Mouse (Mus musculus): ENCODE results near the gene Chrd. TPM values are rescaled to one million over a fixed set of nuclear protein-coding genes. Genes with fewer than 3 reads are reported as not detected.

The Chrd gene
- total and polyA plus RNA-seq, 3 experiments = 0.05 TPM; not detected in 2

DNA sequence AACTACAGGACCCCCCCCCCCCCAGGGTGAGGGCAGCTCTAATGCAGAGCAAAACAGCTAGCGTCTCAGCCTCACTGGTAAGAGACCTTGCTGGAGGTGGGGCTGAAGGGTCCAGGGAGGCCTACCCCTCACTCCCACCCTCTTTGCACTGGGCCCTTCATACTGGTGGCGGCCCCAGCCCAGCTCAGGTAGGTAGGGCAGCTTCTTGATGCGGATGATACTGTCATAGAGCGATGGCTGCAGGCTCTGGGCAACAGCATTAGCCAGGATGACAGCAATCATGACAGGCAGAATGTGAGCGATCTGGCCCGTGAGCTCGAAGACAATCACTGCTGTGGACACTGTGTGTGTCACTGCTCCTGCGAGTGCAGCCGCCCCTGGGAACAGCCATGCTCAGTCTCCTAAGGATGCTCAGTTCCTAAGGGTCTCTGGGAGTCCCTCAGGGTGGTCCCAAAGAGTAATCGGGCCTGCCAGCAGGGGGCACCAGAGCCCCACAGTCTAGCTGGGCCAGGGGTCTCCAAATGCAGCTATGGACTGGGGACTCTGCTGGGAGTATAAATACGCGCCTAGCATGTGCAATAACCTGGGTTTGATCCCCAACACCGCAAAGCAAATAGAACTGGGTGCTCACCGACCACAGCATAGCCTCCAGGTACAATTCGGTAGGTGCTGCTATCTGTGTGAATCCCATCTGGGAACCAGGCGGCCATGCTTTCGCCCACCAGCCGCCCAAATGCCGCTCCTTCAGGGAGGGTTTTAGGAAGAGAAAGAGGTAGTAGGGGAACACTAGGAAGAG lies 23.8 kb upstream of the Chrd start:
- Histone ChIP-seq H3K4me1 (ENCODE audit: insufficient read depth, low read depth, low read length) (peaks cover 100% of the 10 kb centered on the region), H3K27me3 (ENCODE audit: insufficient read depth, low read length) (no peaks in the 10 kb centered on the region), H3K36me3 (replicated peaks) (peaks cover 98% of the 10 kb centered on the region), H3K4me3 (ENCODE audit: low read depth, low read length) (no peak overlapping the region), H3K9me3 (replicated peaks) (no peaks in the 10 kb centered on the region)
- ATAC-seq (ENCODE audit: extremely low read depth, insufficient number of reproducible peaks, low FRiP score, poor library complexity, severe bottlenecking) (no peak), DNase-seq (ENCODE audit: low spot score) (no peak)
- no peak for TF ChIP-seq TAL1 (conservative IDR thresholded peaks at IDR 0.05; ENCODE audit: low read depth, low read length)
- peak; percentile 73 for TF ChIP-seq CTCF (IDR thresholded peaks at IDR 0.05; ENCODE audit: low read depth, low read length)
- TF ChIP-seq GATA2 (IDR thresholded peaks at IDR 0.05; ENCODE audit: borderline replicate concordance, low read depth, low read length) = no peak
- TF ChIP-seq POLR2AphosphoS5 (IDR thresholded peaks at IDR 0.05; ENCODE audit: insufficient replicate concordance, low read depth, low read length) = no peak
- TF ChIP-seq GATA1 (IDR thresholded peaks at IDR 0.05; ENCODE audit: borderline replicate concordance, low read length) = no peak

DNA sequence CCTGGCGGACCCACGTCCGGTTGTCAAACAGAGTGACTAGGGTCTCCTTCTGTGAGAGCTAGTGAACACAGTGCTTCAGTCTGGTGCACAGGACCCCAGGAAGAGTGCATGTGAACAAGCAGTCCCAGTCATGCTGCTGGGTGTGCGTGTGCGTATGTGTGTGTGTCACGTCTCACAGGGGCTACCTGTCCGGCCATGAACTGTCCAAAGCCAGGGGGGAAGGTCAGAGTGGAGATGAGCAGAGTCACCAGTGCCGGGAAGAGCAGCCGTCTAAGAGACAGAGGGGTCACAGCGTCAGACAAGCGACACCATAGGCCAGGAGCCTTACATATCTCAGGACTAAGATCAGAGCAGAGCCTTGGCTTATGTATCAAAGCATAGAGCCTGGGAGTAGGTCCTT lies 22.6 kb upstream of the Chrd start:
- peak overlapping the region; percentile 24; the same call in 1 of the 2 replicates for H3K4me3 ChIP-seq (ENCODE audit: low read depth, low read length)
- DNase-seq (ENCODE audit: low spot score) (no peak), ATAC-seq (ENCODE audit: extremely low read depth, insufficient number of reproducible peaks, low FRiP score, poor library complexity, severe bottlenecking) (no peak)
- peaks cover 99% of the 10 kb centered on the region for H3K4me1 ChIP-seq (ENCODE audit: insufficient read depth, low read depth, low read length)
- H3K9me3 ChIP-seq (replicated peaks) = no peaks in the 10 kb centered on the region
- TF ChIP-seq CTCF (IDR thresholded peaks at IDR 0.05; ENCODE audit: low read depth, low read length) (no peak), POLR2AphosphoS5 (IDR thresholded peaks at IDR 0.05; ENCODE audit: insufficient replicate concordance, low read depth, low read length) (no peak), GATA1 (IDR thresholded peaks at IDR 0.05; ENCODE audit: borderline replicate concordance, low read length) (no peak), GATA2 (IDR thresholded peaks at IDR 0.05; ENCODE audit: borderline replicate concordance, low read depth, low read length) (no peak), TAL1 (conservative IDR thresholded peaks at IDR 0.05; ENCODE audit: low read depth, low read length) (no peak)
- H3K27me3 ChIP-seq (ENCODE audit: insufficient read depth, low read length) = no peaks in the 10 kb centered on the region
- peaks cover 91% of the 10 kb centered on the region for H3K36me3 ChIP-seq (replicated peaks)

DNA sequence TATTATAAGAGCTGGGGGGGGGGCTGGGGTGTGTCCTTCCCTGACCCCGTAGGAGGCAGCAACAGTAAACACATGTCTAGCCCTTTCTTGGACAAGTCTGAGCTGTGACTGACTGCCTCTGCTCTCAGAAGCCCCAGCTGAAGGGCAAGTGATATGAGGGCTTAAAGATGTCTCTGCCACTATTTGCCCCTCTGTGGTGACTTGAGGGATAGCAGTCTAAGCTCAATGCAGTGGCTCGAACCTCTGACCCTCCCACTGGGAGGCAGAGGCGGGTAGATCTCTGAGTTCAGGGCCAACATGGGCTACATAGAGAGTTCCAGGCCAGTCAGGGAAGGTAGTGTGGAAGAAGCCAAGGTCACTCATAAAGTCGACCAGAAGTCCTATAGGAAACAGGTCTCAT lies 22.1 kb upstream of the Chrd start:
- no peak for TF ChIP-seq GATA1 (IDR thresholded peaks at IDR 0.05; ENCODE audit: borderline replicate concordance, low read length)
- no peak for TF ChIP-seq TAL1 (conservative IDR thresholded peaks at IDR 0.05; ENCODE audit: low read depth, low read length)
- TF ChIP-seq POLR2AphosphoS5 (IDR thresholded peaks at IDR 0.05; ENCODE audit: insufficient replicate concordance, low read depth, low read length) = no peak
- no peak for TF ChIP-seq GATA2 (IDR thresholded peaks at IDR 0.05; ENCODE audit: borderline replicate concordance, low read depth, low read length)
- TF ChIP-seq CTCF (IDR thresholded peaks at IDR 0.05; ENCODE audit: low read depth, low read length) = 0 out of 2 replicates have a peak, but pooled peaks have one; percentile 12
- Histone ChIP-seq H3K9me3 (replicated peaks) (no peaks in the 10 kb centered on the region), H3K4me3 (ENCODE audit: low read depth, low read length) (no peak overlapping the region), H3K4me1 (ENCODE audit: insufficient read depth, low read depth, low read length) (peaks cover 98% of the 10 kb centered on the region), H3K36me3 (replicated peaks) (peaks cover 87% of the 10 kb centered on the region), H3K27me3 (ENCODE audit: insufficient read depth, low read length) (no peaks in the 10 kb centered on the region)
- no peak for DNase-seq (ENCODE audit: low spot score)
- ATAC-seq (ENCODE audit: extremely low read depth, insufficient number of reproducible peaks, low FRiP score, poor library complexity, severe bottlenecking) = no peak

DNA sequence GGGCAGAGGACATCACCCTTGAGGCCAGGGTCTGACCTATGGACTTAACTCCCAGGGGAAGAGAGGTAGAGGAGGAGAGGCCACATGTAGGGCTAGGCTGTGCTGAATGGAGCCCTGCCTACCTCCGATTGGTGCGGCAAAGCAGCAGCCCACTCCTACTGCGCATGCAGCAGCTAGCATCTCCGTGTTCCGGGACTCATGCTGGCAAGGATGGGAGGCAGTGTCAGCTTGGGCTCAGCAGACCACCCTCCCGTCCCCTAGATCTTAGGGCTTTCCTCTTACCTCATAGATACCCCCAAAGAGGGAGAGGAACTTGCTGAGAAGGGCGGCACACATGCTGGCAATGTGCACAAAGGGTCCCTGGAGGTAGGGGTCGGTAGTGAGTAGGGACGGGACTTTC lies 20.7 kb upstream of the Chrd start:
- H3K4me3 ChIP-seq (ENCODE audit: low read depth, low read length) = peak overlapping the region; percentile 87

DNA sequence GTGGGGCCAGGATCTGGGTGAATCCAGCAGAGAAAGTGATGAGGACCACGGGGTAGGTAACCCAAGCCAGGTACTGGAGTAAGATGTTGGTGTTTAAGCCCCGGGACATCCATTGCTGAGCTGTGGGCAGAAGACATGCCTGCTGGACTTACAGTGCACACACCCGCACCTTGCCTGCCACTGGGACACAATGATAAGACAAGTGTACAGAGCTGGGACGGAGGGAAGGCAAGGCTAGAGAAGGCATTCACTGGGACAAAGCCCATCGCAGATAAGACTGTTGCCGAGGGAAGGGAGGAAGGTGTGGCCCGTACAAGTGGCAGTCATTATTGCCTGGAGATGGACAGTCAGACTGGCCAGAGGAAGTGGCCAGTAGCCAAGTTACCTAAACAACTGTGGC lies 20.0 kb upstream of the Chrd start:
- Histone ChIP-seq H3K4me1 (ENCODE audit: insufficient read depth, low read depth, low read length) (peaks cover 91% of the 10 kb centered on the region), H3K4me3 (ENCODE audit: low read depth, low read length) (peak overlapping the region; percentile 87; the same call in 1 of the 2 replicates), H3K9me3 (replicated peaks) (no peaks in the 10 kb centered on the region), H3K27me3 (ENCODE audit: insufficient read depth, low read length) (no peaks in the 10 kb centered on the region), H3K36me3 (replicated peaks) (peaks cover 68% of the 10 kb centered on the region)
- ATAC-seq (ENCODE audit: extremely low read depth, insufficient number of reproducible peaks, low FRiP score, poor library complexity, severe bottlenecking) (no peak), DNase-seq (ENCODE audit: low spot score) (no peak)
- TF ChIP-seq TAL1 (conservative IDR thresholded peaks at IDR 0.05; ENCODE audit: low read depth, low read length) = peak; percentile 43; the same call in 1 of the 2 replicates
- no peak for TF ChIP-seq GATA2 (IDR thresholded peaks at IDR 0.05; ENCODE audit: borderline replicate concordance, low read depth, low read length)

More for the DNA sequence above, 20.7 kb upstream of the Chrd start:
- ATAC-seq (ENCODE audit: extremely low read depth, insufficient number of reproducible peaks, low FRiP score, poor library complexity, severe bottlenecking) = no peak
- Histone ChIP-seq H3K36me3 (replicated peaks) (peaks cover 75% of the 10 kb centered on the region), H3K4me1 (ENCODE audit: insufficient read depth, low read depth, low read length) (peaks cover 97% of the 10 kb centered on the region), H3K27me3 (ENCODE audit: insufficient read depth, low read length) (no peaks in the 10 kb centered on the region), H3K9me3 (replicated peaks) (no peaks in the 10 kb centered on the region)
- DNase-seq (ENCODE audit: low spot score) = no peak
- TF ChIP-seq CTCF (IDR thresholded peaks at IDR 0.05; ENCODE audit: low read depth, low read length) (no peak), POLR2AphosphoS5 (IDR thresholded peaks at IDR 0.05; ENCODE audit: insufficient replicate concordance, low read depth, low read length) (no peak), GATA1 (IDR thresholded peaks at IDR 0.05; ENCODE audit: borderline replicate concordance, low read length) (no peak), GATA2 (IDR thresholded peaks at IDR 0.05; ENCODE audit: borderline replicate concordance, low read depth, low read length) (no peak), TAL1 (conservative IDR thresholded peaks at IDR 0.05; ENCODE audit: low read depth, low read length) (no peak)

DNA sequence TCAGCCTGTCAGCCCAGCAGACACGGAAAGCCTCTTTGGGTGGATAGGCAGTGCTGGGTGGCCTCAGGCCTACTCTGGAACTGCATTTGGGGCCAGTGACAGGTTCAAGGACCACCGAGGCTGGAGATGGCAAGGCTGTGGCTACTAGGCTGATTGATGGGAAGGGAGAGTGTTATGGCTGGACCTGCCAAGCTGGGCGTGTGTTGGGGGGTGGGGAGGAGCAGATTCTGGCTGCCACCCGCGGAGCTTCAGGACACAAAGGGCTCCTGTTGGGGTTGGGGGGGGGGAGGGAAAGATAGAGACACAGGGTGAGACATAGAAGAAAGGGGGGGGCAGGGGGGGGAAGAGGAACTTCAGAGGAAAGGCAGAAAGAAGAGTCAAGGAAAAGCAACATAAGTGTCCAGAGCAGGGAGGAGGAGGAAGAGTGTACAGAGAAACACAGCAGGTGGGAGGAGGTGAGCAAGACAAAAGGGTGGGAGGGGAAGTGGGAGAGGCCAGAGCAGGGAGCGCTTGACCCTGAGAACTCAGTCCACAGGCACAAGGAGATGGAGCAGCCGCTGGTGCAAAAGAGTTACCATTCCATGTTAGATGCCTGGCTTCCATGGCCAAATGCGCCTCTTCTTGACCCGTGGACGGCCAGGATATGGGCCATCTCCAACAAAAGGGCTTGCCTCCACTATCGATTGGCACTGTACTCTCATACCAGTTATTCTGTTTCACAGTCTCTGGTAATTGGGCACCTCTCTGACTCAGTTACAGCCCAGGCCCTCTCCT lies 18.4 kb upstream of the Chrd start:
- Histone ChIP-seq H3K27me3 (ENCODE audit: insufficient read depth, low read length) (no peaks in the 10 kb centered on the region), H3K4me1 (ENCODE audit: insufficient read depth, low read depth, low read length) (peaks cover 81% of the 10 kb centered on the region), H3K9me3 (replicated peaks) (no peaks in the 10 kb centered on the region), H3K4me3 (ENCODE audit: low read depth, low read length) (peak overlapping the region; percentile 87), H3K36me3 (replicated peaks) (peaks cover 54% of the 10 kb centered on the region)
- DNase-seq (ENCODE audit: low spot score) (no peak), ATAC-seq (ENCODE audit: extremely low read depth, insufficient number of reproducible peaks, low FRiP score, poor library complexity, severe bottlenecking) (no peak)
- TF ChIP-seq POLR2AphosphoS5 (IDR thresholded peaks at IDR 0.05; ENCODE audit: insufficient replicate concordance, low read depth, low read length) (no peak), TAL1 (conservative IDR thresholded peaks at IDR 0.05; ENCODE audit: low read depth, low read length) (no peak), CTCF (IDR thresholded peaks at IDR 0.05; ENCODE audit: low read depth, low read length) (no peak), GATA2 (IDR thresholded peaks at IDR 0.05; ENCODE audit: borderline replicate concordance, low read depth, low read length) (no peak)

All from G1E (cell line).